8 mouse cellular contexts compared by ENCODE assay signal in the genomic region with DNA sequence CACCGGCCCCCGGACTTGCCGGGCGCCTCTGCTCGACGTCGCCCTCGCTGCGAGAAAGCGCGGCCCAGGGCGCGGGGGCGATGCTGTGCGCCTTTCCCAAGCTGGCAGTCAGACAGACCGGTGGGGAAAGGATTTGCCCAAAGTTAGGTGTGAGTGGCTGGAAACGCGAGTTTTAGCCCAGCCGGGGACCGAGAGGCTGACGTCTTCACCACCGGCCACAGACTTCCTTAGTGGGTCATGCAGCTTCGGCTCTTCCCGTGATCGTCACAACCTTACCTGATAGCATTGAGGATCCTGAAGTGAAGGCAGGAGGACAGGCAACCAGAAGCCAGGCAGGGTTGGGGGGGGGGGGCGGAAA. TPM values are rescaled to one million over a fixed set of nuclear protein-coding genes. Genes with fewer than 3 reads are reported as not detected.
DNase-seq lines count a peak whose midpoint lies in the region; ATAC-seq and TF ChIP-seq lines count a peak whose summit lies in the region.

No protein-coding gene starts in this region.

- intact Hi-C loops in heart, adult 2 months (cut with DNase I): loop anchor here (2.0 kb wide), 1 partner anchor 52 kb away; no protein-coding TSS in a partner anchor
- intact Hi-C loops in heart, postnatal 14 days (cut with DNase I): no loop called here

- H3K4me1 ChIP-seq in heart, adult 2 months (ENCODE audit: control insufficient read depth, insufficient read depth, low read length): peaks cover 3% of the 10 kb centered on the region
- H3K4me1 ChIP-seq in hindbrain, embryonic 12.5 days: peaks cover 22% of the 10 kb centered on the region

- no peaks in the 10 kb centered on the region for H3K9me3 ChIP-seq in hindbrain, embryonic 12.5 days (replicated peaks)

- DNase-seq in heart, adult 2 months: no peak
- no peak for DNase-seq in heart, postnatal 14 days
- DNase-seq in 416B (ENCODE audit: low read depth): peak; percentile 44
- DNase-seq in c-Kit-negative CD71-positive TER-119-positive erythroid progenitor cells, embryonic 14.5 days (ENCODE audit: low read depth, low spot score): peak; percentile 22
- peak; percentile 30 for DNase-seq in lung, postnatal 10 days
- DNase-seq in right cerebral cortex, postnatal 4 days: peak; percentile 16
- DNase-seq in cerebellum, adult 8-10 months: no peak

- H3K36me3 ChIP-seq in heart, adult 2 months (ENCODE audit: control insufficient read depth, insufficient read depth, low read length): no peaks in the 10 kb centered on the region; the same call in 1 of the 2 replicates
- H3K36me3 ChIP-seq in hindbrain, embryonic 12.5 days: peaks cover 30% of the 10 kb centered on the region

- H3K4me2 ChIP-seq in hindbrain, embryonic 12.5 days (replicated peaks): peak overlapping the region; percentile 91

- WGBS in heart, adult 2 months: under 1% methylated on average over 26 of the region's 26 CpGs
- 1% methylated on average over 26 of the region's 26 CpGs for WGBS in hindbrain, embryonic 12.5 days

- peaks cover 5% of the 10 kb centered on the region for H3K79me2 ChIP-seq in heart, adult 2 months (replicated peaks; ENCODE audit: control insufficient read depth, insufficient read depth, low read length)

- H3K27me3 ChIP-seq in heart, adult 2 months (ENCODE audit: control insufficient read depth, insufficient read depth, low read length): no peaks in the 10 kb centered on the region
- no peaks in the 10 kb centered on the region for H3K27me3 ChIP-seq in hindbrain, embryonic 12.5 days

- peak overlapping the region; percentile 97 for H3K27ac ChIP-seq in heart, adult 2 months
- H3K27ac ChIP-seq in hindbrain, embryonic 12.5 days: peak overlapping the region; percentile 69

- peak overlapping the region; percentile 99 for H3K4me3 ChIP-seq in heart, adult 2 months
- H3K4me3 ChIP-seq in hindbrain, embryonic 12.5 days: peak overlapping the region; percentile 79

- no peak for TF ChIP-seq CTCF in heart, adult 2 months (IDR thresholded peaks at IDR 0.05)

- H3K9ac ChIP-seq in heart, adult 2 months (ENCODE audit: low read depth, low read length): peak overlapping the region; percentile 90
- H3K9ac ChIP-seq in hindbrain, embryonic 12.5 days: peak overlapping the region; percentile 96

- TF ChIP-seq POLR2A in heart, adult 2 months (IDR thresholded peaks at IDR 0.05; ENCODE audit: insufficient read depth, low read depth, low read length): no peak

- peak; percentile 20; the same call in 1 of the 2 replicates for ATAC-seq in hindbrain, embryonic 12.5 days (ENCODE audit: low FRiP score)

- TF ChIP-seq EP300 in heart, adult 2 months (IDR thresholded peaks at IDR 0.05; ENCODE audit: insufficient read depth, low read depth, low read length): no peak

RNA-seq across cellular contexts. Expression of a gene that starts 0.5 kb away (rescaled TPM):
- 10 to 100 TPM; 27.8 to 29.8 TPM for total RNA-seq in heart, adult 2 months (2021)
- polyA plus RNA-seq in heart, adult 2 months (2012; rRNA removed): 16.6 and 23.1 TPM in 2 replicates
- 10 to 100 TPM; 26.7 to 27.6 TPM for total RNA-seq in heart, postnatal 14 days (2021)
- polyA plus RNA-seq in hindbrain, embryonic 12.5 days (2016; fragmentation: Nextera tagmentation; extraction: Ambion mirVana): 51.5 and 52.8 TPM in 2 replicates

RNA-seq across cellular contexts. Expression of a gene that starts 0.6 kb away (rescaled TPM):
- 10 to 100 TPM; 24.1 to 24.7 TPM for total RNA-seq in heart, adult 2 months (2021)
- polyA plus RNA-seq in heart, adult 2 months (2012; rRNA removed): 5.2 and 6.6 TPM in 2 replicates
- 10 to 100 TPM; 14.0 to 15.4 TPM for total RNA-seq in heart, postnatal 14 days (2021)
- polyA plus RNA-seq in hindbrain, embryonic 12.5 days (2016; fragmentation: Nextera tagmentation; extraction: Ambion mirVana): 1.9 TPM in 2 replicates

RNA-seq across cellular contexts. Expression of a gene that starts 42.1 kb away (rescaled TPM):
- 10 to 100 TPM; 68.2 to 80.2 TPM for total RNA-seq in heart, adult 2 months (2021)
- 85.7 and 125 TPM in 2 replicates for polyA plus RNA-seq in heart, adult 2 months (2012; rRNA removed)
- total RNA-seq in heart, postnatal 14 days (2021): 10 to 100 TPM; 39.8 to 41.0 TPM
- 2.2 and 2.5 TPM in 2 replicates for polyA plus RNA-seq in hindbrain, embryonic 12.5 days (2016; fragmentation: Nextera tagmentation; extraction: Ambion mirVana)

RNA-seq across cellular contexts. Expression of a gene that starts 50.3 kb away (rescaled TPM):
- total RNA-seq in heart, adult 2 months (2021): 100 to 1,000 TPM; 155 to 161 TPM
- polyA plus RNA-seq in heart, adult 2 months (2012; rRNA removed): 133 and 139 TPM in 2 replicates
- total RNA-seq in heart, postnatal 14 days (2021): 100 to 1,000 TPM; 155 to 169 TPM
- 95.3 and 102 TPM in 2 replicates for polyA plus RNA-seq in hindbrain, embryonic 12.5 days (2016; fragmentation: Nextera tagmentation; extraction: Ambion mirVana)

Comparison
In these comparisons a context has a peak if more than half of its experiments do, and no peak if none do; other contexts are left out.
1. DNase-seq: peak in 416B (single experiment), c-Kit-negative CD71-positive TER-119-positive erythroid progenitor cells, embryonic 14.5 days (single experiment), lung, postnatal 10 days (single experiment) and right cerebral cortex, postnatal 4 days (single experiment); none in heart, adult 2 months (0 of 2), heart, postnatal 14 days (0 of 2) and cerebellum, adult 8-10 months (single experiment).